Mouse (Mus musculus) urinary bladder, postnatal 36 days (tissue): Measurements from ENCODE around the gene Akap2.
A peak's percentile ranks its signal among the peaks of the same experiment; 100 is the strongest.

Source experiments
- DNase-seq, 2 experiments: peaks; one replicate each; pipeline ENCODE4 v3.0.0; 2022; ENCODE audit warnings: low spot score in 2 of 2, mixed read lengths in 1 of 2

The Akap2 gene

DNA sequence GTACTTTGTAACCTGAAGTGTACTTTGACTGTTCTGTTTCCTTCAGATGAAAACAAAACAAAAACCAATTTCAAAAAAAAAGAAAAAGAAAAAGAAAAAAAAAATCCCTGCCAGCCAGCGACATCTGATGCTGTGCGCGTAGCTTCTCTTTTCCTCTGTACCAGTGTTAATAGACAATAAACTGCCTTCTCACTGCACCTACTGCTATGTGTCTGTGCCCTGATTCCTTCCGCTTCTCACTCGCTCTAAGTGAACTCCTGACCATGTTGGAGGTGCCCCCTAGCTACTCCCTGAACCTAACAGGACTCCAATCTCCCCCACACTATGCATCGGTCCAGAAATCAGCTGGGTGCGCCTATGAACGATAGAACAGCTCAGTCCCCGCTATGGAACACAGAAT, at the start of gene Akap2:
Gene Akap2 (plus strand): TSS at position 304 of the 400 bp plus-strand sequence.
- DNase-seq = no peak

- peak; percentile 52 to 53 for DNase-seq
Measured at GRCm38 (mm10) chr4:57670813-57671469, 46.5 kb upstream of the Akap2 start.

DNA sequence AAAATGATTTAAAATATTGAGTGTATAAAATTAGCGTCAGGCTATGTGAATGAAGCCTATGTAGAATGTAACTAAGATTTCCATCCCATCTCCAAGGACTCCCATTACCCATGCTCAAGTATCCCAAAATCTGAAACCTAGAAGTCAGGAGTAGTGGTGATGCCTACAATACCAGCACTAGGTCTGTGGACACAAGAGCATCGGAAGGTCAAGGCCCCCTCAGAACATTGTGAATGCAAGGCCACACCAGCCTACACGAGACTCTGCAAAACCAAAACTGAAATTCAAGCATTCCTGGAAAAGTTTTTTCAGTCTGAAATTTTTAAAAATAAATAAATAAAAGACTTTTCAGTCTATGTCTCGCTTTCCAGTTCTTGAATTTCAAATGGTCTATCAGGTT, 44.9 kb upstream of the Akap2 start:
- DNase-seq = no peak

DNA sequence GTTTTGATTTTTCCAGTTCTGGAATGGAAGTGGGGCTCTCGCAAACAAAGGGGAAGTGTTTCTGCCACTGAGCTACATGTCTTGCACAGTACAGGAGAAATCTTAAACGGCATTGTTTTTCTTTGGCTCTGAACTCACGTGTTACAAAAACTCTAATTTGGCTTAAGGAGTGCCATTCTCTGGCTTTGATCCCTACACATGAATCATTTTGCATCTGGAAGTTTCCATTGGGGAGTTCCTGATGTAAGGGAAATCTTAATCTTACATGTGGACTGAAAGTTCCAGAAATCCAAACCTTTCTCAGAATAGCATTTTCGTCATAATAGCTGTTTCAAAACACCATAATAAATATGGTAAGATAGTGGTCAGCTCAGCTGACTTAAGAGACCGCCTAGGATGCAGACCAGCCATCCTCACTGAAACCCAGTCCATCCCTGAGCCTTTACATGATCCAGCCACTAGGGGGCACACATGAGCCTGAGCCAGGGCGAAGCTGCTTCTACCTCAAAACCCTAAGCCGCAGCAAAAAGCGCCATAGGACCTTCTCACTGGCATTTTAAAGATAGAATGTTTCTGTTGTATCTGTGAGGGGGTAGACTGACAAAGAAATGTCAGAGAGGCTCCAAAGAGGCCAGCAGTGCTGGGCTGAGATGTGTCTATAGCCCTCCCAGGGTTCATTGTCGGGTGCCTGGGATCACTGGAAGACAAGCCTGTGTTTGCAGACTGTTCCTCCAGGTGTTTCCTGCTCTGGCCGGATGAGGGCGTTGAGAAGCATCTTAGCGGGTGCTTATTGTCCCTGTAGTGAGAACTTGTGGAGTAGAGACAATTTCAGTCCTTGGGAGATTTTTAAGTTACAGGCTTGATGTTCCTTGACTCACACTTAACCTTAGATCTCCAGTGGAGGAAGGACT, 44.2 kb upstream of the Akap2 start:
- peak; percentile 80 to 84 for DNase-seq

- DNase-seq = no peak
Measured at GRCm38 (mm10) chr4:57674351-57674750, 43.1 kb upstream of the Akap2 start.

- peak in 1 of 2 experiments; percentile 65 for DNase-seq
Measured at GRCm38 (mm10) chr4:57675387-57675786, 42.1 kb upstream of the Akap2 start.

GRCm38 (mm10) chr4:57677916-57678315, 39.5 kb upstream of the Akap2 start:
- no peak for DNase-seq

- peak in 1 of 2 experiments; percentile 30 for DNase-seq
Measured at GRCm38 (mm10) chr4:57678991-57679457, 38.4 kb upstream of the Akap2 start.

- no peak for DNase-seq
Measured at GRCm38 (mm10) chr4:57680186-57680585, 37.3 kb upstream of the Akap2 start.

DNA sequence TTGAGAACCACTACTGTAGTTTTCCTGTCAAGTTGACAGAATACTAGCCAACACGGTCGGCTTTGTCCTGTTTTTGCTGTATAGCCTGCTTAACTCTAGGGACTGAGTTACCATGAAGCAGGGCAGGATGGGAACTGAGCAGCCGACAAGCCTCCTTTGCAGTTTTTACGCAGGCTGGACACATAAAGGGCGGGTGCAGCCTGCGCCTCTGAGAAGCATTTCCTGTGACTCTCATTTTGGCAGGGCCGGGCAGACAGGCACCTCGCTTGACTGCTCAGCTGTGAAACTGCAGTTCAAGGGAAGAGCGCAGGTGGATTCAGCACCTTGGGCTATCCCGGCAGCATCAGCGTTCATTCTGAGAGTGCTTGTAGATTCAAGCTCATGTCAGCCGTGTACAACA, 35.9 kb upstream of the Akap2 start:
- DNase-seq = peak in 1 of 2 experiments; percentile 24

DNA sequence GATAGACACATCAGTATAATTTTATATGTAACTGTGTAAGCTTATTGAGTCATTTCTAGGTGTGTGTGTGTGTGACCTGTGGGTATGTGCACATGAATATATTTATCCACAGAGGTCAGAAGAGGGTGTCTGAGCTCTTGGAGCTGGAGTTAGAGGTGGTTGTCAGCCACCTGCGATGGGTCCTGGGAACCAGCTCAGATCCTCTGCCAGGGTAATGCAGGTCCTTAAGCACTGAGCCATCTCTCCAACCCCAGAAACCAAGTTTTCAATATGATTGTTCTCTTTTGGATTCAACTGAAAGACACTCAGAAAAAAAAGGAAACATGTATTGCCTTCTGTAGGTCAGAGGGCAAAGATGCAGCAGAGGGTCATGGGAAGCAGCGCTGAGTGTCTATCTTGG, 35.1 kb upstream of the Akap2 start:
- DNase-seq = no peak

DNA sequence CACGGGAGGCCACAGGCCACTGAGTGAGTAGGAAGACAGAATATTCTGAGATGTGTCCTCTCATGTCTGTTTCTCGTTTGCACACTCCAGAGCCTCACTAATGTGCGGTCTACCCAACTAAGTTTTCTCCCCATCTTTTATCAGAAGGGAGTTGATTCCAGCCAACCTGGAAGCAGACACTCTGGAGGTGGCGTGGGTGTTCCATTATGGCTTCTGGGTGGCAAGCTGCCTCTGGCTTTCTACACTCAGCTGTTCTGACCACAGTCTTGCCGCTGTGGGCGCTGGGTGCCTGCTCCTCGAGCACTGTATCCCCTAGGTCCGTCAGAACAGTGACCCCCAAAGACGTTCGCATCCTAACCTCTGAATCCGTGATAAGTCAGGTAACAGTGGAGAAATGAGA, 34.5 kb upstream of the Akap2 start:
- no peak for DNase-seq

DNA sequence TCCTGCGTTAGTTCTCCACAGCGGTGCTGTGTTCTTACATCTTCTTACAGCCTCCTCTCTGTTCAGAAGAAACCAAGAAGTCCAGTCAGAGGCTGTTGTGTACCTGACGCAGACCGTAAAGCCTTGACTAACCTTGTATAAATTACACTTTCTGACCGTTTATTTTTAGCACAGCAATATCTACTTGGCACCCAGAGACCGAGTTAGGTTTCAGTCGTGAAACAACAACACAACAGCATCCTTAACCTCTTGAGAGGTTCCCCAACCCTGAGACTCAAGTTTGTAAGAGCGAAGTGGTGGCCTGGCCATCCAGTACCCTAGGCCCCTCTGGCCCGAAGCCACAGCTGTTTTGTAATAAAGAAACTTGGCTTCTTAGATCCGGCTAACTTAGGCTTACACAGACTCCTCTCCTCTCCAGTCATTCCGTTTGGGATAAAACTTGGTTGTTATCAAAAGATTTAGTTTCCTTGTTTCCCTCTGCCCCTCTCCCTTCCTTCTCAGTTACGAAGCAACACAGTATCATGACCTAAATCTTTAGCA, 32.7 kb upstream of the Akap2 start:
- no peak for DNase-seq

GRCm38 (mm10) chr4:57686736-57687135, 30.7 kb upstream of the Akap2 start:
- DNase-seq = no peak

GRCm38 (mm10) chr4:57687583-57687982, 29.9 kb upstream of the Akap2 start:
- no peak for DNase-seq

DNA sequence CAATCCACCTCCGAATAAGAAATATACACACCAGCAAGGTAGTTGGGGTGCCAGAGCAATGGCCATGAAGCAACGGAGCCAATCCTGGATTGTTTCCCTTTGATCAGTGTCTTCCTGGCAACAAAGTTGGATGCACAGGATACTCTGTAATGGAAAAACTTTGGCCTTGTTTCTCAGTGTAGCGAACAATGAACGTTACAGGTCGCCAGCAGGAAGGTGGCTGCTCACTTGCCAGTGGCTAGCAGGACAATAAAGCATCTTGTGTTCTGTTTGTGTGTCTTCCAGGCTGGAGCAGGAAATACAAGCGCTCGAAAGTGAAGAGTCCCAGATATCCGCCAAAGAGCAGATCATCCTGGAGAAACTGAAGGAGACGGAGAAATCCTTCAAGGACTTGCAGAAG, 29.3 kb upstream of the Akap2 start:
- no peak for DNase-seq

GRCm38 (mm10) chr4:57690001-57690400, 27.5 kb upstream of the Akap2 start:
- no peak for DNase-seq

DNA sequence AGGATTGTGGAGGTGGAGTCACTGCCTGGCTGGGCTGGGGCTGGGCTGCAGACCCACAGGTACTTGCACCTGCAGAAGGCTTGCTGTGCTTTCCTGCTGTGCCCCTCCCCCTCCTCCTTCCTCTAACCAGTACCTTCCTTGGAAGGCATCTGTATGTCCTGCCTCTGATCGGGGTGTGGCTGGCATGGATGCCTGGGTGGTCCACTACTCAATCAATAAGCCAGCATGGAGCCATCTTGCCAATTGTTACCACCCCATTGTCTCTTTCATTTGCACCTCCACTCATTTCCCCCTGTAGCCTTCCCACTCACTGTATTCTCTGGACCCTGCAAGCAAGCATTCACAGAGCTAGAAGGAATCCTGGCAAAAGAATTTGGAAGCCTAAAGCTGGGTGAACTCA, 26.7 kb upstream of the Akap2 start:
- no peak for DNase-seq

DNA sequence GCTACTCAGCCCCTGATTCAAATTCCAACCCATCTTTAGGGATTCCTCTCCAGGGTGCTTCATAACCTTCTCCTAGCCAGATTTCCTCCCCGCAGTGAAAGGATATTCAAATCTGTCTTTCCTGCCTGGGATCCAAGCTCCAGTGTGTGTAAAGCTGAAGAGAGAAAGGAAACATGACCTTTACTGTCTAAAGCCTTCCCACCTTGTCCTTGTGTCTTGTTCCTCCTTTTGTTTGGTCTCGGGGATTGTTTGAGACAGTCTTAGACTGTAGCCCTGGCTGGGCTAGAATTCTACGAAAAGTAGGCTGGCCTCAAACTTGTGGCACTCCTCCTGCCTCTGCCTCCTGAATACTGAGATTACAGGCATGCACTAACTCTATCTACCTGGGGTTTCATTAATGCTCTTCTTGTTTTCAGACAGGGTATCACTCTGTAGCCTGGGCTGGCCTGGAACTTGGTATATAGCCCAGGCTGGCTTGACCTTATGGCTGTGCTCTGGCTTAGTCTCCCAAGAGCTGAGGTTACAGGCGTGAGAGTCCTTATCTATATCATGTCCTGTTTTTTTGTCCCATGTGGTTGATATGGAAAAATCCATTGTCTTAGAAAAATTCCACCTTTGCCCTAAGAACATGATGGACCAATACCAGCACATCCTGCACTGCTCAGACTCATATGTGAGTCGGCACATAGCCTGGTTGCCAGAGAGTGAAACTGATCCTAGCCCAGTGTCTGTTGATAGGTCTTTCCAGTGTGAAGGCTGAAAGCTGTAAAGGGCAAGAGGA, 22.9 kb upstream of the Akap2 start:
- DNase-seq = no peak

GRCm38 (mm10) chr4:57696955-57697354, 20.5 kb upstream of the Akap2 start:
- DNase-seq = no peak

DNA sequence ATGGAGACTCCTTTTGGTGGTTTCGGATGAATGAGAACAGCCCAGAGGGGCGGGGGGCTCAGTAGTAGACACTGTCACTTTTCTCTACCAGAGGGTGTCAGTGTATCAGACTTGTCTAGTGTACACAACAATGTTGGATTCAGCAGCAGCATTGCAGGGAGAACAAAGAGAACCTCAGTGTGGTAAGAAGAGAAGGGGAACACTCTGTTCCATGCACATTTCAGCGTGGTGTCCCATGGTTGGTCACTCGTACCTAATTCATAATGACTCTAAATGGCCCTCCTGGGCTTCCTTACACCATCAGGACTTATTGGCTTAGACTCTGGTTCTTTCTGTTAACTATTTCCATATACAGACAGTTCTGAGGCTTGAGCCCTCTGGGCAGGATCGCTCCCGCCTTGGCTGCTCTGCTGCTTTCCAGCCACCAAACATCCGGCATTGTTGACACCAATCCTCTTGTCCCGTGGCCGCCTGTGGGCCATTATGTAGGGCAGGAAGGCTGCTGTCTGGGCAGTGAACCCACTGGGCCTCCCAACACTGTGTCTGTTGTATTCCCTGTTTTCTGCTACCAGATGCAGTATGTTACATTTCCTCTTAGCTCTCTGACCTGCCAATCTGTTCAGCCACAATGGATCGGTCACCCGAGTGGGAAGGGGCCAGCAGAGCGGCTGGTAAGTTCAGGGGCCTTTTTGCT, 19.4 kb upstream of the Akap2 start:
- no peak for DNase-seq
